Mouse (Mus musculus): ENCODE results near the gene Mvb12b.

The Mvb12b gene

DNA sequence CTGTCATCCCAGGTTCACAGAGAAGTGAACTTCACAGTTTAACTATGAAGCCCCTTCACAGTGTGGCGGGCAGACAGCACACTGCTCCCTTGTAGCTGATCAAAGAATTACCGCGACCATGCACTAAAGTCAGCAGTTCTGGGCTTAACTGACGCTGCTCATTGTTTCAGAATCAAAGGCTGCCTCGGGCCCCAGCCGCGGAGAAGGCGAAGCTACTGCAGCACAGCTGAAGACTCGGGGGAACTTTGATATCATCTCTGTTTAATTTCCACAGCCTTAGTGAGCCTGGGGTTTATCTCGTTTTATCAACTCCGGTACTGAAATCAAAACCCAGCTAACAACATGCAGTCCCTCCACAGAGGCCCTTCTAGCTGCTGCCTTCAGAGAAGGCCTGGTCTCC is 9.3 kb downstream of the Mvb12b start:
- Histone ChIP-seq H3K36me3 (ENCODE audit: insufficient read depth, low read length) (peaks cover 3% of the 10 kb centered on the region; the same call in 1 of the 2 replicates), H3K4me1 (replicated peaks; ENCODE audit: low read depth, low read length) (peaks cover 85% of the 10 kb centered on the region), H3K4me3 (replicated peaks; ENCODE audit: low read length) (no peak overlapping the region), H3K9me3 (ENCODE audit: low read length) (no peaks in the 10 kb centered on the region), H3K27me3 (ENCODE audit: insufficient read depth, low read length) (peaks cover 30% of the 10 kb centered on the region)
- TF ChIP-seq POU5F1 (IDR thresholded peaks at IDR 0.05; ENCODE audit: borderline replicate concordance, low read length) (no peak), CTCF (conservative IDR thresholded peaks at IDR 0.05; ENCODE audit: low read length) (no peak), NANOG (IDR thresholded peaks at IDR 0.05; ENCODE audit: borderline replicate concordance, low read length) (no peak)

DNA sequence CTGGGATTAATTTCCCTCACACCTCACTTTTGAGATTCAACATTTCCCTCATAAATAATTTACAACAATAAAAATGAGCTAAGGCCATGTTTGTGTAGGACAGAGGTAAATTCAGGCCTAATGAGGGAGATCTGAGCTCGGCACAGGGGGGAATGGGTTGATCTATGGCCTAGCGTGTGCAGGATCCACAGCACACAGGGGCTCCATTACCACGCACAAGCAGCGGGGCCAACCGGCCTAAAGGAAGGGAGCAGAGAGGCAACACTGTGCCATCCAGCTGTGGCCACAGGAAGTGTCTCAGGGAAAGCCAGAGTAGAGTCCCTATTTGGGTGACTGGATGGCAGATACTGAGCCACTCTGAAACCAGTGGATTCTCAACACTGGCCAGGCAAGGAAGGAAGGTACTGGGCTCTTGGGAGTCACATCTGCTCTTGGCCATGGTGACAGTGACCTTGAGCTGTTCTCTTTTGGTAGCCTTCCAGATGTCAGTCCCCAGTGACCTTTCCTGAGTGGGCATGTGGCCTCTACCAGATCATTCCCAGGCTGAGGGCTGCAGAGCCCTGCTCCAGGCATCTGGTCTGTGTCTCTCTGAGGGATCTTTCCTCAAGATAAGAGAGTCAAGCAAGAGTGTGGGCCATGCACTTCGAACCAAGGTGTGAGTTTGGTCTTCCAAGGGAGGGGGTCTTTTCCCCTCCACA is 9.9 kb downstream of the Mvb12b start:
- Histone ChIP-seq H3K4me3 (replicated peaks; ENCODE audit: low read length) (no peak overlapping the region), H3K4me1 (replicated peaks; ENCODE audit: low read depth, low read length) (peaks cover 85% of the 10 kb centered on the region), H3K36me3 (ENCODE audit: insufficient read depth, low read length) (peaks cover 3% of the 10 kb centered on the region; the same call in 1 of the 2 replicates), H3K9me3 (ENCODE audit: low read length) (no peaks in the 10 kb centered on the region), H3K27me3 (ENCODE audit: insufficient read depth, low read length) (peaks cover 30% of the 10 kb centered on the region)
- TF ChIP-seq NANOG (IDR thresholded peaks at IDR 0.05; ENCODE audit: borderline replicate concordance, low read length) (no peak), CTCF (conservative IDR thresholded peaks at IDR 0.05; ENCODE audit: low read length) (no peak), POU5F1 (IDR thresholded peaks at IDR 0.05; ENCODE audit: borderline replicate concordance, low read length) (no peak)

- Histone ChIP-seq H3K9me3 (ENCODE audit: low read length) (no peaks in the 10 kb centered on the region), H3K27me3 (ENCODE audit: insufficient read depth, low read length) (peaks cover 30% of the 10 kb centered on the region), H3K4me1 (replicated peaks; ENCODE audit: low read depth, low read length) (peaks cover 76% of the 10 kb centered on the region), H3K4me3 (replicated peaks; ENCODE audit: low read length) (peak overlapping the region; percentile 73), H3K36me3 (ENCODE audit: insufficient read depth, low read length) (peaks cover 3% of the 10 kb centered on the region; the same call in 1 of the 2 replicates)
- TF ChIP-seq CTCF (conservative IDR thresholded peaks at IDR 0.05; ENCODE audit: low read length) (no peak), POU5F1 (IDR thresholded peaks at IDR 0.05; ENCODE audit: borderline replicate concordance, low read length) (no peak), NANOG (IDR thresholded peaks at IDR 0.05; ENCODE audit: borderline replicate concordance, low read length) (no peak)
Observed at GRCm38 (mm10) chr2:33876529-33877290, 11.0 kb downstream of the Mvb12b start.

DNA sequence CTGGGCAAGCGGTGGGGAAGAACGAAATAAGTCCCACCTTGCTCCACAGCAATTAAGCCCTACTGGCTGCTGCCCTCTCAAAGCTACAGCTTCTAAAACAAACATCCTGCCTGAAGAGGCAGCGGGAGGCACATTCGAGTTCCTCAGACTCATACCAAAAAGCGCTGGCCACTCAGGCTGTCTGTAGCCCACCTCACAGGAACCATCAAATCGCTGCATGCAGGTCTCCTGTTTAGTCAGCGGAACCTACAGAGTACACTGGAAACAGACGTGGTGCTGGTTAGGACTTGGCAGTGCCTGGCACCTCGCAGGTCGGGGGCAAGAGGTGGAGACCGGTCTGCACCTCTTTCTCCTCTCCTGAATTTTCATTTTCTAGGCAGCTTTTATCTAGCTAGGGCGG is 12.2 kb downstream of the Mvb12b start:
- H3K4me3 ChIP-seq (replicated peaks; ENCODE audit: low read length) = peak overlapping the region; percentile 73
- TF ChIP-seq NANOG (IDR thresholded peaks at IDR 0.05; ENCODE audit: borderline replicate concordance, low read length) (no peak), POU5F1 (IDR thresholded peaks at IDR 0.05; ENCODE audit: borderline replicate concordance, low read length) (no peak), CTCF (conservative IDR thresholded peaks at IDR 0.05; ENCODE audit: low read length) (no peak)
- H3K27me3 ChIP-seq (ENCODE audit: insufficient read depth, low read length) = peaks cover 21% of the 10 kb centered on the region
- H3K36me3 ChIP-seq (ENCODE audit: insufficient read depth, low read length) = peaks cover 3% of the 10 kb centered on the region; the same call in 1 of the 2 replicates
- peaks cover 66% of the 10 kb centered on the region for H3K4me1 ChIP-seq (replicated peaks; ENCODE audit: low read depth, low read length)
- H3K9me3 ChIP-seq (ENCODE audit: low read length) = no peaks in the 10 kb centered on the region

DNA sequence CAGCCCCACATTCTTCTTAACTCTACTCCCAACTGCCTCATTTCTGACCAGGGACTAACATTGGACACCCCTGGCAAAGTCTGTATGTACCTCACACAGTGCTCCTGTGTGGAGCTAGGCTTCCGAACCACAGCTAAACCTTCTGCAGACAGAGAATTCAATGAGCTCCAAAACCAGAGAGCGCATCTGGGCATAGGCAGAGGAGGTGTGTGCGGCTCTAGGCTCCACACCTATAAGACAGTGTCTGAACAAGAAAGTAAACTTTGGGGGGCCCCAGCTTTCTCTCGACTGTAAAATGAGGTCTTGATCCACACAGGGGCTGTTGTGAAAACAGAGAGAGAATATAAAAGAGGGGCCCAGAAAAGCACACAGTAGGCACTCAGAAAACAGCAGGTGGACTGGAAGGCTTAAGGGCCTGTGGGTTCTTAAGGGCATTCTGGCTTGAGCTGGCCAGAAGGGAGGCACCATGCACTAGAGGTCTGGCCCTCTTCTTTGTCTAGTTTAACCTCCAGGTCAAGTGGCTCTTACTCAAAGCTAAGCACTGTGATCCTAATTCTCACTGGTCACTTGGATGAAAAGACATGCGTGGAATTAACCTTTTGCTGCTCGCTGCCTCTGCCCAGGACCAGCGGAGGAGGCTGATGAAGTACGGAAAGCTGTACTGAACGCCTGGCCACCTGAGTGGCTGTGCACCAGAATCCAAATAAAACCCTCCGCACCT is 12.7 kb downstream of the Mvb12b start:
- TF ChIP-seq NANOG (IDR thresholded peaks at IDR 0.05; ENCODE audit: borderline replicate concordance, low read length) = no peak
- no peak for TF ChIP-seq POU5F1 (IDR thresholded peaks at IDR 0.05; ENCODE audit: borderline replicate concordance, low read length)
- TF ChIP-seq CTCF (conservative IDR thresholded peaks at IDR 0.05; ENCODE audit: low read length) = no peak
- peaks cover 60% of the 10 kb centered on the region for H3K4me1 ChIP-seq (replicated peaks; ENCODE audit: low read depth, low read length)
- H3K27me3 ChIP-seq (ENCODE audit: insufficient read depth, low read length) = peaks cover 16% of the 10 kb centered on the region
- H3K36me3 ChIP-seq (ENCODE audit: insufficient read depth, low read length) = peaks cover 3% of the 10 kb centered on the region; the same call in 1 of the 2 replicates
- no peaks in the 10 kb centered on the region for H3K9me3 ChIP-seq (ENCODE audit: low read length)
- H3K4me3 ChIP-seq (replicated peaks; ENCODE audit: low read length) = peak overlapping the region; percentile 73; the same call in 1 of the 2 replicates

DNA sequence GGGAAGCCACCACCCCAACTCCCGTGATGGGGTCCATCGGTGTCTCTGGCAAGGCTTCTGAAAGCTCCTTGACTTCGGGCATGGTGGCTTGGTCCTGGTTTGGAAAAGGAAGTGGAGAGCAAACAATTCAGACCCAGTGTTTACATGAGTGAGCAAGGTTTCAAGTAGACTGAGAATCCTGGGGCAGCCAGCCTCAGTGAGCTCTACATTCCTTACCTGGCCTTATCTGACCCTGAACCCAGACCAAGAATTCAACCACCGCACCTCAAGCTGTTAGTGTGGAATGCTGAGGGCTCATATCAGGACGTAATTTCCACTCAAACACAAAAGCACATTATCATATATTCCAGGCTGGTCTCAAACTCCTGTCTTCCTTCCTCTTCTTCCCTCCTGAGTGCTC is 13.4 kb downstream of the Mvb12b start:
- peaks cover 11% of the 10 kb centered on the region for H3K27me3 ChIP-seq (ENCODE audit: insufficient read depth, low read length)
- H3K4me3 ChIP-seq (replicated peaks; ENCODE audit: low read length) = no peak overlapping the region
- H3K36me3 ChIP-seq (ENCODE audit: insufficient read depth, low read length) = peaks cover 3% of the 10 kb centered on the region; the same call in 1 of the 2 replicates
- peaks cover 53% of the 10 kb centered on the region for H3K4me1 ChIP-seq (replicated peaks; ENCODE audit: low read depth, low read length)
- TF ChIP-seq POU5F1 (IDR thresholded peaks at IDR 0.05; ENCODE audit: borderline replicate concordance, low read length) (no peak), NANOG (IDR thresholded peaks at IDR 0.05; ENCODE audit: borderline replicate concordance, low read length) (no peak), CTCF (conservative IDR thresholded peaks at IDR 0.05; ENCODE audit: low read length) (no peak)
- H3K9me3 ChIP-seq (ENCODE audit: low read length) = no peaks in the 10 kb centered on the region

GRCm38 (mm10) chr2:33873501-33873900 is 14.2 kb downstream of the Mvb12b start:
- Histone ChIP-seq H3K9me3 (ENCODE audit: low read length) (no peaks in the 10 kb centered on the region), H3K4me1 (replicated peaks; ENCODE audit: low read depth, low read length) (peaks cover 45% of the 10 kb centered on the region), H3K4me3 (replicated peaks; ENCODE audit: low read length) (no peak overlapping the region), H3K27me3 (ENCODE audit: insufficient read depth, low read length) (0 out of 2 replicates have a peak, but pooled peaks cover 4% of the 10 kb centered on the region), H3K36me3 (ENCODE audit: insufficient read depth, low read length) (peaks cover 3% of the 10 kb centered on the region; the same call in 1 of the 2 replicates)
- TF ChIP-seq CTCF (conservative IDR thresholded peaks at IDR 0.05; ENCODE audit: low read length) = no peak
- TF ChIP-seq POU5F1 (IDR thresholded peaks at IDR 0.05; ENCODE audit: borderline replicate concordance, low read length) = no peak
- TF ChIP-seq NANOG (IDR thresholded peaks at IDR 0.05; ENCODE audit: borderline replicate concordance, low read length) = no peak

DNA sequence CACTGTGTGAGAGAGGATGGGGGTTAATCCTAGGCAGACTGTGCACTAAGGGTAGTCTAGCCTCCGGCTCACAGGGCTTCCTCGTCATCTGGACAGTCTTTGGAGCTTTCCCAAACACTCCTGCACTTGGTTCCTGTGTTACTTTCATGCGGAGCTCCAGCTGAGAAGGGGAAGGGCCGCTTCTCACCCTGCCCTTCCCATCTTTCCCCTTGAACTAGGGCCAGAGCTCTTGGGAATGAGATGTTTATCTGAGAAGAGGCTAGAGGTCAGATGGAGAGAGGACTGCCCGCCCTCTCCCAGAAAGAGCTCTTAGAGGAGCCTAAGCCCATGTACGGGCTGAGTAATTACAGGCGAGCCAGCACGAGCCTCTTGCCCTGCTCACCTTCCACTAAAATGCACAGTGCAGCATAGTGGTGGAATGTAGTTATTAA is 14.9 kb downstream of the Mvb12b start:
- peaks cover 3% of the 10 kb centered on the region; the same call in 1 of the 2 replicates for H3K36me3 ChIP-seq (ENCODE audit: insufficient read depth, low read length)
- no peaks in the 10 kb centered on the region for H3K9me3 ChIP-seq (ENCODE audit: low read length)
- H3K4me3 ChIP-seq (replicated peaks; ENCODE audit: low read length) = no peak overlapping the region
- peaks cover 38% of the 10 kb centered on the region for H3K4me1 ChIP-seq (replicated peaks; ENCODE audit: low read depth, low read length)
- TF ChIP-seq CTCF (conservative IDR thresholded peaks at IDR 0.05; ENCODE audit: low read length) (no peak), POU5F1 (IDR thresholded peaks at IDR 0.05; ENCODE audit: borderline replicate concordance, low read length) (no peak), NANOG (IDR thresholded peaks at IDR 0.05; ENCODE audit: borderline replicate concordance, low read length) (no peak)
- H3K27me3 ChIP-seq (ENCODE audit: insufficient read depth, low read length) = 0 out of 2 replicates have a peak, but pooled peaks cover 2% of the 10 kb centered on the region

Measured in E14TG2a.4 (cell line).